Mouse (Mus musculus) embryonic stem cell, embryonic (primary cell): ENCODE results near the gene Tmem151a.

Source experiments
- CTCF ChIA-PET, 4 experiments: fragments of 300-600 bp in 2 of 4; fragments of 350-600 bp in 2 of 4; sonication (Branson Sonifier 250); formaldehyde crosslinking; loops; one replicate each; lab custom pipeline; 2022; ENCODE audit warnings: inconsistent platforms in 2 of 4; lab: Charles Lee
- POLR2A ChIA-PET, 4 experiments: fragments of 300-600 bp in 2 of 4; fragments of 350-600 bp in 2 of 4; sonication (Branson Sonifier 250); formaldehyde crosslinking; loops; one replicate each; lab custom pipeline; 2022; ENCODE audit warnings: antibody characterized with exemption in 4 of 4, inconsistent platforms in 1 of 4; lab: Charles Lee

Gene Tmem151a

DNA sequence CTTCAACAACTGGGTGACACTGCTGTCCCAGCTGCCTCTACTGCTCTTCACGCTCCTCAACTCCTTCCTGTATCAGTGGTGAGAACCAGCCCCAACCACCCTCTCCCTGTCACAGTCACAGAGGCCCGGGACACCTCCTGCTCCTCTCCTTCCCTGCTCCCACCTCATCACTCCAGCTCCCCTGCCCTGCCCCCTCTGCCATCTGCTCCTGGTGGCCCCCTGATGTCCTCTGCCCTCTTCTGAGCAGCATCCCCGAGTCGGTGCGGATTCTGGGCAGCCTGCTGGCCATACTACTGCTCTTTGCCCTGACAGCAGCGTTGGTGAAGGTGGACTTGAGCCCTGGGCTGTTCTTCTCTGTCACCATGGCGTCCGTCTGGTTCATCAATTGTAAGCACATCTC is 59.2 kb downstream of the Tmem151a start:
- POLR2A ChIA-PET = interaction anchor here in 2 of 4 experiments (0.7 to 6.5 kb wide), 6 partner anchors 10 to 62 kb away, joined by 3 to 77 read pairs (median 9); partner anchors contain the start of genes AC124502.3 (in 1 of the 2), B4gat1 (in 1 of the 2), Rin1 (in 1 of the 2) and Yif1a (in 1 of the 2)
- CTCF ChIA-PET = interaction anchor here in 1 of 4 experiments (2.9 kb wide), 1 partner anchor 46 kb away, joined by 11 read pairs; no protein-coding TSS in a partner anchor

- ChIA-PET POLR2A (interaction anchor here in 3 of 4 experiments (0.6 to 6.5 kb wide), 76 partner anchors 7 to 1038 kb away, joined by 3 to 77 read pairs (median 4); partner anchors contain the start of genes AC124502.3 (in 3 of the 3), B4gat1 (in 3 of the 3), Rin1 (in 3 of the 3) and Brms1 (in 2 of the 3)), CTCF (interaction anchor here in 3 of 4 experiments (0.6 to 2.9 kb wide), 19 partner anchors 9 to 580 kb away, joined by 3 to 21 read pairs (median 4); partner anchors contain the start of genes AC124502.3 (in 1 of the 3), B4gat1 (in 1 of the 3) and Yif1a (in 1 of the 3))
These were observed 61.5 kb downstream of the Tmem151a start, which contains the start of gene Slc29a2 for GRCm38 (mm10) chr19:5023621-5024479. Gene Slc29a2, plus strand, starts transcription at chr19:5023860.

GRCm38 (mm10) chr19:5021416-5021815 is 63.9 kb downstream of the Tmem151a start:
- ChIA-PET POLR2A (interaction anchor here in 3 of 4 experiments (0.7 to 6.5 kb wide), 6 partner anchors 8 to 473 kb away, joined by 3 to 77 read pairs (median 4); partner anchors contain the start of genes AC124502.3 (in 2 of the 3) and B4gat1 (in 2 of the 3)), CTCF (interaction anchor here in 2 of 4 experiments (0.9 to 1.2 kb wide), 3 partner anchors 30 to 40 kb away, joined by 3 to 4 read pairs (median 3); no protein-coding TSS in a partner anchor)
